Mouse (Mus musculus): Measurements from ENCODE around the gene Col5a1. TPM values are rescaled to one million over a fixed set of nuclear protein-coding genes. Genes with fewer than 3 reads are reported as not detected.

Gene Col5a1
- 17.1 and 21.7 TPM in 2 replicates for polyA plus RNA-seq (2016; fragmentation: Nextera tagmentation; extraction: Ambion mirVana)

- no peaks in the 10 kb centered on the region for H3K36me3 ChIP-seq (replicated peaks)
- peak within 1 kb of the TSS; percentile 54 for H3K4me3 ChIP-seq (replicated peaks)
- H3K4me1 ChIP-seq = peaks cover 45% of the 10 kb centered on the region
- H3K4me2 ChIP-seq = peak within 1 kb of the TSS; percentile 81
- peak within 1 kb of the TSS; percentile 78 for H3K27ac ChIP-seq
- WGBS = under 1% methylated on average over 40 of the region's 45 CpGs
- ATAC-seq (ENCODE audit: low FRiP score) = peak; percentile 93
- H3K27me3 ChIP-seq = peaks cover 56% of the 10 kb centered on the region
- H3K9me3 ChIP-seq = no peaks in the 10 kb centered on the region
- H3K9ac ChIP-seq = peak within 1 kb of the TSS; percentile 61
These were observed at the start of gene Col5a1 for GRCm38 (mm10) chr2:27886148-27886551. Gene Col5a1 (plus strand): TSS chr2:27886425.

GRCm38 (mm10) chr2:27838112-27838511 is 48.1 kb upstream of the Col5a1 start:
- Histone ChIP-seq H3K27ac (peak overlapping the region; percentile 67), H3K9ac (no peak overlapping the region)

GRCm38 (mm10) chr2:27840890-27841289 is 45.3 kb upstream of the Col5a1 start:
- H3K27ac ChIP-seq = no peak overlapping the region
- H3K4me1 ChIP-seq = peaks cover 22% of the 10 kb centered on the region
- no peaks in the 10 kb centered on the region for H3K9me3 ChIP-seq
- no peak overlapping the region for H3K4me3 ChIP-seq (replicated peaks)
- H3K9ac ChIP-seq = no peak overlapping the region
- no peak overlapping the region for H3K4me2 ChIP-seq
- no peaks in the 10 kb centered on the region for H3K36me3 ChIP-seq (replicated peaks)
- no peak for ATAC-seq (ENCODE audit: low FRiP score)
- 63% methylated on average over 3 of the region's 3 CpGs for WGBS
- H3K27me3 ChIP-seq = no peaks in the 10 kb centered on the region

More at GRCm38 (mm10) chr2:27838112-27838511, 48.1 kb upstream of the Col5a1 start:
- no peaks in the 10 kb centered on the region for H3K9me3 ChIP-seq
- WGBS = 9% methylated on average over 9 of the region's 9 CpGs
- peaks cover 31% of the 10 kb centered on the region for H3K4me1 ChIP-seq
- peak; percentile 44; the same call in 1 of the 2 replicates for ATAC-seq (ENCODE audit: low FRiP score)
- H3K4me2 ChIP-seq = peak overlapping the region; percentile 19; the same call in 1 of the 2 replicates
- H3K4me3 ChIP-seq (replicated peaks) = no peak overlapping the region
- H3K27me3 ChIP-seq = no peaks in the 10 kb centered on the region
- no peaks in the 10 kb centered on the region for H3K36me3 ChIP-seq (replicated peaks)

DNA sequence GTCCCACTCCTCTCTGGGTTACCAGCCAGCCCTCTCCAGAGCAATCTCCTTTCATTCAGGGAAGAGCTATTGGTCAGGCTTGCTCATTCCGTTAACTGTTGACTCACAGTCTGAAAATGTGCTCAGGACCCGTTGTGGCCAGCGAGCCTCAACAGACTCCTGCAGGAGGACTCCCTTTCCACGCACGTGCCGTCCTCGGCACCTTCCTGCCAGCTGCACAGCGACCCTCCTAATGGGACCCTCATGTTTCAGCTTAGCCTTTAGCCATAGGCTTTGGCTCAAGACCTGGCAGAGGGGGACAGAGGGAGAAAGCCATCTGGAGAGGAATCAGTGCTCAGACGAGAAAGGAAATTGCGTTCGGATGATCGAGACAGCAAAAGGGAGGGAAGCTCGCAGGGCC is 43.3 kb upstream of the Col5a1 start:
- WGBS = 81% methylated on average over 13 of the region's 13 CpGs
- no peaks in the 10 kb centered on the region for H3K36me3 ChIP-seq (replicated peaks)
- H3K4me1 ChIP-seq = peaks cover 8% of the 10 kb centered on the region
- H3K9me3 ChIP-seq = no peaks in the 10 kb centered on the region
- no peaks in the 10 kb centered on the region for H3K27me3 ChIP-seq
- H3K27ac ChIP-seq = no peak overlapping the region
- ATAC-seq (ENCODE audit: low FRiP score) = no peak
- no peak overlapping the region for H3K9ac ChIP-seq
- H3K4me3 ChIP-seq (replicated peaks) = no peak overlapping the region
- no peak overlapping the region for H3K4me2 ChIP-seq

DNA sequence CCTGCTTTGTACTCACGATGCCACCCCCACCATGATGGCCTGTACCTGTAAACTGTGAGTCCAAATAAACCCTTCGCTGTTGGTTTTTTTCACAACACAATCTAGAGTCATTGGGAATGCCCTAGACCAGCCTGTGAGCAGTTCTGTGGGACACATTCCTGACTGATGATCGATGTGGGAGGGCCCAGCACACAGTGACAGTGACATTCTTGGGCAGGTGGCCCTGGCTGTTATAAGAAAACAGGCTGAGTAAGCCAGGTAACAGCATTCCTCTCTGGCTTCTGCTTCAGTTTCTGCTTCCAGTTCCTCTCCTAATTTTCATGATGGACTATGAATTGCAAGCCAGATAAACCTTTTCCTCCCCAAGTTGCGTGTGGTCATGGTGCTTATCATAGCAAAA is 41.3 kb upstream of the Col5a1 start:
- H3K4me1 ChIP-seq = no peaks in the 10 kb centered on the region
- no peaks in the 10 kb centered on the region for H3K9me3 ChIP-seq
- no peak overlapping the region for H3K9ac ChIP-seq
- no peak for ATAC-seq (ENCODE audit: low FRiP score)
- 90% methylated on average over 4 of the region's 4 CpGs for WGBS
- no peak overlapping the region for H3K4me3 ChIP-seq (replicated peaks)
- H3K27me3 ChIP-seq = no peaks in the 10 kb centered on the region
- H3K36me3 ChIP-seq (replicated peaks) = no peaks in the 10 kb centered on the region
- H3K27ac ChIP-seq = no peak overlapping the region
- H3K4me2 ChIP-seq = no peak overlapping the region

DNA sequence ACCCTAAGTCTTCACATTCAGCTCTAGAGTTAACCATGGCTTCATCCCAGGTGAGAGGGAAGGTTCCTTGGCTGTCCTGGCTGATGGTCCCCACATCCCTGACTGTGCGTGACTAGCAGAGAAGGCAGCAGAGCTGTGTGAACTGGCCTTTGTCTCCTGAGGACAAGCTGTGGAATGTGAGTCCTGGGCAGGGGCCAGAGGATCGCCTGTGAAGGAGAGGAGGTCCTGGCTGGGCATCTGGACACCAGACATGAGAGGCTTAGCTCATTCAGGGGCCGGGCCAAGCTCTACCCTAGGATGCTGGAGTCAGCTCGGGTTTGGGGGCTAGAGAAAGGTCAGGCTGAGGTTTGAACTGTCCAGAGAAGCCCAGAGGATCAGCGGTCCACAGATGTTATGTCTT is 39.2 kb upstream of the Col5a1 start:
- H3K9me3 ChIP-seq = no peaks in the 10 kb centered on the region
- H3K4me1 ChIP-seq = no peaks in the 10 kb centered on the region
- no peaks in the 10 kb centered on the region for H3K36me3 ChIP-seq (replicated peaks)
- no peak overlapping the region for H3K4me2 ChIP-seq
- no peaks in the 10 kb centered on the region for H3K27me3 ChIP-seq
- H3K4me3 ChIP-seq (replicated peaks) = no peak overlapping the region
- no peak overlapping the region for H3K27ac ChIP-seq
- ATAC-seq (ENCODE audit: low FRiP score) = no peak
- no peak overlapping the region for H3K9ac ChIP-seq
- 68% methylated on average over 5 of the region's 5 CpGs for whole genome bisulfite sequencing

DNA sequence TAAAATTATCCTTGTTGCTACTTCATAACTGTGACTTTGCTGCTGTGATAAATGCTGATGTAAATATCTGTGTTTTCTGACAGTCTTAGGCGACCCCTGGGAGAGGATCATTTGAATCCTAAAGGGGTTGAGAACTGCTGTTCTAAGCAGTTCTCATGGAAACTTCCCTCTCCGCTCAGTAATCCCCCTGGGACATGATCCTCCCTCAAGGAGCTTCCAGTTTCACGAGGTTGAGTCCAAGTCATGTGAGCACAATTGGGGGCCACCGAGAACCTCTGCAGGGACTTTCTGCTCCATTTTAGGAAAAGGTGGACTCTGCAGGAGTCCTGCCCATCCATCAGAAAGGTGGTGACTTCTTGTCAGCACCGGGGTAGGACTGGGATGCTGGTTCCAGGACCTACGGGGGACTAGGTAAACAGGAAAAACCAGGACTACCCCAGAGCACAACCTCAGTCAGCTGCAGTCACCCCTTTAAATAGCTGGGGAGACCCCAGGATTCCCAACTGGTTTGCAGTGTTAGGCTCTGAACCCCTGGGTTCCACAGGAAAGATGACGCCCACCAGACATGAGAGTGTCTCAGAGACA is 38.3 kb upstream of the Col5a1 start:
- Histone ChIP-seq H3K9me3 (no peaks in the 10 kb centered on the region), H3K9ac (no peak overlapping the region), H3K4me2 (no peak overlapping the region), H3K36me3 (replicated peaks) (no peaks in the 10 kb centered on the region), H3K4me1 (no peaks in the 10 kb centered on the region), H3K4me3 (replicated peaks) (no peak overlapping the region), H3K27ac (no peak overlapping the region), H3K27me3 (no peaks in the 10 kb centered on the region)
- ATAC-seq (ENCODE audit: low FRiP score) = no peak
- 68% methylated on average over 7 of the region's 7 CpGs for WGBS

GRCm38 (mm10) chr2:27848466-27848865 is 37.8 kb upstream of the Col5a1 start:
- H3K27ac ChIP-seq = no peak overlapping the region

GRCm38 (mm10) chr2:27858348-27858903 is 27.8 kb upstream of the Col5a1 start:
- no peak overlapping the region for H3K9ac ChIP-seq

More at GRCm38 (mm10) chr2:27848466-27848865, 37.8 kb upstream of the Col5a1 start:
- 87% methylated on average over 5 of the region's 5 CpGs for WGBS
- Histone ChIP-seq H3K27me3 (no peaks in the 10 kb centered on the region), H3K36me3 (replicated peaks) (no peaks in the 10 kb centered on the region), H3K4me2 (no peak overlapping the region), H3K4me3 (replicated peaks) (no peak overlapping the region), H3K9ac (no peak overlapping the region), H3K9me3 (no peaks in the 10 kb centered on the region), H3K4me1 (no peaks in the 10 kb centered on the region)
- ATAC-seq (ENCODE audit: low FRiP score) = no peak

DNA sequence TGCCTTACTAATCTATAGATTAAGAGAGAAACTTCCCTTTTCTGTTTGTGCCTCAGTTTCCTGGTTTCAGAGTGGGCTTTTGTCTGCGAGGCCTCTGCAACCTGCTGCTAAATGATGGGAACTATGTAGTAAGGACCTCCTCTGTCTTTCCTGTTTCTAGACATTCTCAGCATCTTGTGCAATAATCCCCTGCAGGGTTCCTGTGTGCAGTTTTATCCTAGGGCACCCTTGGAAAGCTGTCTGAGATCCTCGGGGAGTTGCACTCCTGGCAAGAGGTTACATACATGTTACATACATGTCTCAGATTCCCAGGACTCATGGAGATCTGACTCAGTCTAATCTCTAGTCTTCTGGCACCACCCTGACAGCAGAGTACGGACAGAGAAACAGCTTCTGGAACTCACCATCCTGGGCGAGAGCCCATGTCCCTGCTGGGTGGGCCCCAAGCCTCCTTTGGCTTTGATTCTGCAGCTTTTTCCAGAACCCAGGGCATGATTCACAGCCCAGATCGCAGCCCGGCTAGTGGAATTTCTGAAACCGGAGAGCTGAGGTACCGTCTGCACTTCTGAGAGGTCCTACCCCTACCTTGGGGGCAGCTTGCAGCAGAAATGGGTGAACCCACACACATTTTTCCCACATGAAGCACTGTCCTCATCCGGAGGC is 24.5 kb upstream of the Col5a1 start:
- no peak overlapping the region for H3K9ac ChIP-seq
- H3K4me3 ChIP-seq (replicated peaks) = no peak overlapping the region
- no peaks in the 10 kb centered on the region for H3K27me3 ChIP-seq
- peaks cover 10% of the 10 kb centered on the region for H3K4me1 ChIP-seq
- 88% methylated on average over 9 of the region's 9 CpGs for WGBS
- no peak overlapping the region for H3K27ac ChIP-seq
- H3K36me3 ChIP-seq (replicated peaks) = no peaks in the 10 kb centered on the region
- no peak for ATAC-seq (ENCODE audit: low FRiP score)
- no peaks in the 10 kb centered on the region for H3K9me3 ChIP-seq
- H3K4me2 ChIP-seq = no peak overlapping the region

More at GRCm38 (mm10) chr2:27858348-27858903, 27.8 kb upstream of the Col5a1 start:
- no peaks in the 10 kb centered on the region for H3K27me3 ChIP-seq
- no peak overlapping the region for H3K27ac ChIP-seq
- peaks cover 10% of the 10 kb centered on the region for H3K4me1 ChIP-seq
- no peak overlapping the region for H3K4me2 ChIP-seq
- WGBS = 52% methylated on average over 9 of the region's 9 CpGs
- ATAC-seq (ENCODE audit: low FRiP score) = no peak
- H3K9me3 ChIP-seq = no peaks in the 10 kb centered on the region
- H3K4me3 ChIP-seq (replicated peaks) = no peak overlapping the region
- H3K36me3 ChIP-seq (replicated peaks) = no peaks in the 10 kb centered on the region

DNA sequence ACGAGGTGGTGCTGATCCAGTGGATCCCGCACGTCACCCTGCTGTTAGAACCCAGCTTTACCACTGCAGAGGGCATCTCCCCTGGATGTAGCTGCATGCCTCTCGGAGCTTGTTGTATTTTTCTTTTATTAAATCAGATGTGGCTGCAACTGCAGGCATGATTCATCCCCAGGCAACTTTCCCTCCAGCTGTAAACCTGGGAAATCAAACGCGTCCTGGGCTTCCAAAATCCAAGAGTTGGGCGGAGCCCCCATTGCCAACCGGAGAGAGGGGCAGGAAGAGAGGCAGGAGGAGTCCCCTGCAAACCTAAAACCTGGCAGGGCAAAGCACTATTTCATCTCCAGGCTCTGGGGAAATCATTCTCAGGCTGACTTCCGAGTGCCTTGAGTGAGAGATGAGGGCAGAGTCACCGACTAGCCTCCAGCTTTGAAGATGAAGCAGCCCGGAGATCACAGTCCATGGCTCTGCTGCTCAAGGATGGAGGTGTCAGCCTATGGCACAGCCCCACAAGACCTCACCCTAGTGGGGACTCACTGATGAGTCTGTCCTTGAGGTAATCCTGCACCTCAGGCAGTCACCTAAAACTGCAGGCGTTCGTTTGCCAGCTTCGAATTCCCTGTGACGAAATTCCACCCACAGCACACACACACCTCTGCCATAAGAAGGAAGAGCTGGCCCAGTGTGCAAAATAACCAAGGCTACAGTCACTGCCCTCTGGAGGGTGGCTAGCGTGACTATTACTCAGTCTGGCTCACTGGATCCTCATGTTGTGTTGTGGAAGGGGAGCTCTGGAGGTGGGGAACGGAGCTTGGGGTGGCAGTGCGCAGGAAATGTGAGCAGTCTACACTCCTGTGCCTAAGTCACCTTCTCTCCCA is 21.5 kb upstream of the Col5a1 start:
- no peak overlapping the region for H3K4me3 ChIP-seq (replicated peaks)
- 0 out of 2 replicates have a peak, but pooled peaks cover 6% of the 10 kb centered on the region for H3K4me1 ChIP-seq
- no peak overlapping the region for H3K4me2 ChIP-seq
- ATAC-seq (ENCODE audit: low FRiP score) = no peak
- no peaks in the 10 kb centered on the region for H3K36me3 ChIP-seq (replicated peaks)
- H3K9ac ChIP-seq = no peak overlapping the region
- H3K27me3 ChIP-seq = no peaks in the 10 kb centered on the region
- 79% methylated on average over 18 of the region's 18 CpGs for WGBS
- no peaks in the 10 kb centered on the region for H3K9me3 ChIP-seq
- no peak overlapping the region for H3K27ac ChIP-seq

DNA sequence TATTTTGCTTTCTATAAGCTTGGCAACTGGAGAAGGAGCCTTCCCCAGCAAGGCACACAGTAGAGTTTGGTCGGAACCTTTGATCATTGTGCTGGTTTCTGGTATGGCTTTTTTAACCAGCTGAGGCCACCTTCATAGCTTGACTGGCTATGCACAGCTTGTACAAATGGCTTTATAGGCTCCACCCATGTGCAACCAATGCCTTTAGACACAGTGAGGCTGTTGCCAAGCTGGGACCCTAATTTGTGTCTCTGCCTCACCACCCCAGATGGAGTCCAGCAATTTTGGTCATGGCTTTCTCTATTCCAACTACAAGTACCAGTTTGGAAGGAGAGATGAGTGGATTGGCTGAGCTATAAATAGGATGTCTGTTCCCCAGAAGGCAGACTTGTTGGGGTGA is 15.6 kb upstream of the Col5a1 start:
- no peak overlapping the region for H3K4me3 ChIP-seq (replicated peaks)
- ATAC-seq (ENCODE audit: low FRiP score) = no peak
- H3K27ac ChIP-seq = no peak overlapping the region
- 0 out of 2 replicates have a peak, but pooled peaks cover 3% of the 10 kb centered on the region for H3K4me1 ChIP-seq
- no peak overlapping the region for H3K4me2 ChIP-seq
- WGBS = 100% methylated on average over 1 of the region's 1 CpGs
- H3K9ac ChIP-seq = no peak overlapping the region
- no peaks in the 10 kb centered on the region for H3K9me3 ChIP-seq
- H3K27me3 ChIP-seq = no peaks in the 10 kb centered on the region
- no peaks in the 10 kb centered on the region for H3K36me3 ChIP-seq (replicated peaks)
